Mouse (Mus musculus): Measurements from ENCODE around the gene Wfdc12.
"Not testable (repeated sequence)": the region's sequence is repeated elsewhere in the genome, so short reads cannot be mapped to it uniquely, and the experiment has no call there.

Wfdc12 gene

GRCm38 (mm10) chr2:164190576-164190975, at the start of gene Wfdc12:
Wfdc12 (minus strand) TSS chr2:164190608.
- no peak for DNase-seq (ENCODE audit: low read depth, low spot score)

GRCm38 (mm10) chr2:164238366-164238765, 48.0 kb upstream of the Wfdc12 start, which contains the start of gene Svs2:
Svs2 (minus strand) TSS chr2:164238466.
- no peak for DNase-seq (ENCODE audit: low read depth, low spot score)

GRCm38 (mm10) chr2:164232671-164233070, 42.3 kb upstream of the Wfdc12 start:
- no peak for DNase-seq (ENCODE audit: low read depth, low spot score)

- no peak for DNase-seq (ENCODE audit: low read depth, low spot score)
Measured at GRCm38 (mm10) chr2:164228361-164229070, 38.1 kb upstream of the Wfdc12 start.

- DNase-seq (ENCODE audit: low read depth, low spot score): no peak
Measured at GRCm38 (mm10) chr2:164221522-164221921, 31.1 kb upstream of the Wfdc12 start, which contains the start of gene Wfdc15b. Wfdc15b (minus strand) TSS chr2:164221660.

- no peak for DNase-seq (ENCODE audit: low read depth, low spot score)
Measured at GRCm38 (mm10) chr2:164219295-164219694, 28.9 kb upstream of the Wfdc12 start.

- DNase-seq (ENCODE audit: low read depth, low spot score): no peak
Measured at GRCm38 (mm10) chr2:164212711-164213110, 22.3 kb upstream of the Wfdc12 start.

GRCm38 (mm10) chr2:164210892-164211291, 20.5 kb upstream of the Wfdc12 start:
- DNase-seq (ENCODE audit: low read depth, low spot score): no peak

- DNase-seq (ENCODE audit: low read depth, low spot score): no peak
Measured at GRCm38 (mm10) chr2:164206676-164207075, 16.3 kb upstream of the Wfdc12 start.

GRCm38 (mm10) chr2:164206011-164206410, 15.6 kb upstream of the Wfdc12 start:
- DNase-seq (ENCODE audit: low read depth, low spot score): not testable (repeated sequence)

GRCm38 (mm10) chr2:164199626-164200327, 9.4 kb upstream of the Wfdc12 start, which contains the start of gene Wfdc15a:
Wfdc15a (minus strand) TSS chr2:164200130.
- no peak for DNase-seq (ENCODE audit: low read depth, low spot score)

GRCm38 (mm10) chr2:164196700-164196990, 6.2 kb upstream of the Wfdc12 start:
- no peak for DNase-seq (ENCODE audit: low read depth, low spot score)

GRCm38 (mm10) chr2:164195971-164196699, 5.7 kb upstream of the Wfdc12 start:
- no peak for DNase-seq (ENCODE audit: low read depth, low spot score)

- DNase-seq (ENCODE audit: low read depth, low spot score): no peak
Measured at GRCm38 (mm10) chr2:164194959-164195630, 4.7 kb upstream of the Wfdc12 start.

- DNase-seq (ENCODE audit: low read depth, low spot score): no peak
Measured at GRCm38 (mm10) chr2:164192279-164192678, 1.9 kb upstream of the Wfdc12 start.

GRCm38 (mm10) chr2:164188722-164189121, 1.7 kb downstream of the Wfdc12 start:
- no peak for DNase-seq (ENCODE audit: low read depth, low spot score)

- DNase-seq (ENCODE audit: low read depth, low spot score): no peak
Measured at GRCm38 (mm10) chr2:164184145-164184719, 6.2 kb downstream of the Wfdc12 start.

GRCm38 (mm10) chr2:164183340-164183739, 7.1 kb downstream of the Wfdc12 start:
- DNase-seq (ENCODE audit: low read depth, low spot score): no peak

GRCm38 (mm10) chr2:164182692-164183255, 7.6 kb downstream of the Wfdc12 start, which contains the start of gene Wfdc5:
Wfdc5 (minus strand) TSS chr2:164182742.
- no peak for DNase-seq (ENCODE audit: low read depth, low spot score)

GRCm38 (mm10) chr2:164180770-164181169, 9.6 kb downstream of the Wfdc12 start:
- DNase-seq (ENCODE audit: low read depth, low spot score): no peak

GRCm38 (mm10) chr2:164180124-164180523, 10.3 kb downstream of the Wfdc12 start:
- DNase-seq (ENCODE audit: low read depth, low spot score): no peak
